Mouse (Mus musculus) spleen, adult 18-20 months (tissue): ENCODE measurements around the gene Hdac9.

ENCODE experiments used
- DNase-seq, 2 experiments: peaks; one replicate each; pipeline ENCODE4 v3.0.0; 2022; ENCODE audit warnings: mixed read lengths in 2 of 2

The Hdac9 gene

DNA sequence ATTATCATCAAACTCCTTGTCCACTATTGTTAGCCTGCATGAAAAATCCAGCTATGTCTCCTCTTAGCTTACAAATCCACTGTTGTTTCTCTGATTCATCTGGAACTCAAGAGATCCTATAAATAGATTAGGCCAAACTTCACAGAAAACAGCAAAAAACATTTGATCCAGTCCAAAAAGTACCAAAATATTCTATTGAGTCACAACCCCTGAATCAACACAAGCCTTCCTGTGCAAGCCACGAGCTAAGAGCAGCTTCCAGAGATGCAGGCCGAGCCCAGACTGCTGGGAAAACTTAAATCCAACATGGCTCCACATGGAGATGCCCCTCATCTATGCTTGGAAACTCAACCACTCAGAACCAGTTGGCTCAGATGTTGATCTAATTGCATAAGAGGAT is 113.2 kb downstream of the Hdac9 start:
- DNase-seq, result no peak

GRCm38 (mm10) chr12:34802308-34802707 is 114.6 kb downstream of the Hdac9 start:
- DNase-seq, result no peak

DNA sequence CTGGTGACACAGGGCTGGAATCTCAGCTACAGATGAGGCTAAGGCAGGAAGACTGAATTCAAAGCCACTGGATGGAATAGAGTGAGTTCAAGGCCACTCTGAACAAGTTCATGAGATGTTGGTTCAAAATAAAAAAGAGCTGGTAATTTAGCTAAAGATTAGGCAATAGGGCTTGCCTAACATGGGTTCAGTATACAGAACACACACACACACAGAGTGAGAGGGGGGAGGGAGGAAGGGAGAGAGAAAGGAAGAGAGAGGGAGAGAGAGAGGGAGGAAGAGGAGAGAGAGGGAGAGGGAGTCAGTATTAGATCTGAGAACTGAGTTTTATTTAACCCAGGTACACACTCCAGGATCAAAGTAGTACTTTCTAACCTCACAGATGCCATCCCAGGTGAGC is 115.1 kb downstream of the Hdac9 start:
- no peak for DNase-seq

DNA sequence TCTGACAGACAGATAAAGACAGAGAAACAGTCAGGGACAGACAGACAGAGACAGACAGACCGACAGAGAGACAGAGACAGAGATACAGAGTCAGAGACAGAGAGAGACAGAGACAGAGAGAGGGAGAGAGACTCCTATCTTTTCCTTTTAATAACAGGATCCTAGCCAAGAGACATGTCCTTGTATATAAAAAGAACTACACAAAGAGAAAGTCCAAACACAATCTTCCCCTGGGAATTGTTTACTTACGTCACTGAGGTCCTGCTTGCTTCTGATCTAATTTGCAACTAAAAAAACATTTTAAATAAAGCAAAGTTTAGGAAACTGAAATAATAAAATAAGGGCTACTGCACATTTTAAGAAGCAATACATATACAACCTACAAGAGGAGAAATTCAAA is 119.5 kb downstream of the Hdac9 start:
- no peak for DNase-seq

DNA sequence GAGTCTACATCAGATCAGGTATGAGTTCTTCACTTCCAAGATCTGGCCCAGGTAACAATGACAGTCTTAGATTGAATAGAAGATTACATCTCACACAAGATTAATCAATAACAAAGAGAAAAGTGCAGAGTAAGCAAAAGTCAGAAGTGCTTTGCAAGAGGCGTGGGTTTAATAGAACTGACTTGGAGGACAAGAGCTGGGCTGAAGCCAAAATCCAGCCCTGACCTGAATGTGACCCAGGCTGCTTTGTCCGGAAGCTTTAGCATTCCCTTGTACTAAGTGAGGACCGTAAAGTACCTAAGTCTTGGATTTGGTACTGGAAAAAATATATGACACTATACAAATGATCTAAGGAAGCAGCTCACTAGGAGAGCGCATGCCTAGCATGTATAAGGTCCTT is 121.4 kb downstream of the Hdac9 start:
- no peak for DNase-seq

DNA sequence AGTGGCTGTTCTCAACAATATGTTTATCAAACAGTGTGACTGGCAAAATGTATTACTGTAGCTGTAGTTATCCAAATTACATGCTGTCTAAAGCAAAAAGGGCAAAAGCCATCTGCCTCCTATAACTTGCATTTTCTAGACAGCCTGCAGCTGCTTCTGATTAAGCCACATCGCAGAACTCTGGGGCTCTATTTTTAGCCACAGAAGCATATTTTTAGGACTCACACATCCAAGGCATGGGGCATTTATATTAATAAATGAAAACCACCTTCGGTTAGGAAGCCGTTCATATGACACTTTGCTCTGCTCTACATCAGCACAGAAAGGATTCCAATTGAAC is 124.8 kb downstream of the Hdac9 start:
- DNase-seq, result no peak

- no peak for DNase-seq
Measured at GRCm38 (mm10) chr12:34791213-34792112, 125.4 kb downstream of the Hdac9 start.

GRCm38 (mm10) chr12:34789031-34789982 is 127.6 kb downstream of the Hdac9 start:
- DNase-seq, result no peak

DNA sequence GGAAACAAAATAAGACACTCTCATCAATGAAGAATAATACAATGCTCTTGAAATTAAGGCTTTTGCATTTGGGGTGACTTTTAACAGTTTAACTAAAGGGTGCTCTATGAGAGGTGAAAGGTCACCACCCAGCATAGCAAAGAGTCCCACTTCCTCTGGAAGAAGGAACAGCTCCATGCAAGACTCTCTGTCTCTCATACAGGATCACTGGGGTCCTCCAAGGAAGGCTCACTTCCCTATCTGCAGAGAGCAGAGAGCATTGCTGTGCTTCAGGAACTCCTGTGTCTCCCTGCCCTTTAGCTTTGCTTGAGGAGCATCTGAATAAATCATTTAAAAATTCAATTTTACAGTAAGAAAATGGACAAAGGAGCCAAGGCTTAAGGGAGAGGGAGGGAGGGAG is 129.5 kb downstream of the Hdac9 start:
- DNase-seq, result no peak

- DNase-seq, result peak; percentile 27 to 46
Measured at GRCm38 (mm10) chr12:34783574-34783973, 133.3 kb downstream of the Hdac9 start.

- no peak for DNase-seq
Measured at GRCm38 (mm10) chr12:34779368-34779957, 137.4 kb downstream of the Hdac9 start.

DNA sequence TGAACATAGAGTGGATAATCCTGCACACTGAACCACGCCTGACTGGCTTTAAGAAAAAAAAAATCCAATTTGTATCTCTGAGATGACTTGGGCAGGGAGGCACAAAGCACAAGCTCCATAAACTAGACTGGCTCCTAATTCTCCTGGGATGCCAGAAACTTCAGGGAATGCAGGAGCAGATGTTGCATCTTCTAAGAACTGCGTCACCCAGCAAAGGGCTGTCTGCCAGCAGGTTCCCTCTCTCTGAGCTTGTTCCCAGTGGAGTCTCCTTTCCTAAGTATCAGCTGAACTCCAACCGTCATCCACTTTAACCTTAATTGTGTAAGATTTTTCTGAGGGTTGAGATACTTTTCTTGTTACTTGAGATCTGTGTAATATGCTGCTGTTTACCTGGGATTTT is 140.7 kb downstream of the Hdac9 start:
- DNase-seq, result no peak

DNA sequence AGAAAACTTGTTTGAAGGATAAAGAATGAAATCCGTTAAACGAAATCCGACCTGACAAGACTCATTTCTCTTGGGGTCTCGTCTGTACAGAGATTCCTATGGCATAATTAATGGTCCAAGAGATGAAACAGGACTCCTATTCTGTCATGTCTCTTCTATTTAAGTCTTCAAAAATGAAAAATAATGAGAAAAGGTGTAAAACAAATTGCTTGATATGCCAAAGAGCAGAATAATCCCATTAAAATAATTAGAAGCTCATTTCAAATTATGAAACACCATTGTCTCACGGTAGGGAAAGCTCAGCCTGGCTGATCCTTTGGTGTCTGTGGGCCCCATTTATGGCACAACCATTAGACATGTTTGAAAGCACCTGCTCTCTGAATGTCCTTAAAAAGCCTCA is 142.8 kb downstream of the Hdac9 start:
- no peak for DNase-seq

DNA sequence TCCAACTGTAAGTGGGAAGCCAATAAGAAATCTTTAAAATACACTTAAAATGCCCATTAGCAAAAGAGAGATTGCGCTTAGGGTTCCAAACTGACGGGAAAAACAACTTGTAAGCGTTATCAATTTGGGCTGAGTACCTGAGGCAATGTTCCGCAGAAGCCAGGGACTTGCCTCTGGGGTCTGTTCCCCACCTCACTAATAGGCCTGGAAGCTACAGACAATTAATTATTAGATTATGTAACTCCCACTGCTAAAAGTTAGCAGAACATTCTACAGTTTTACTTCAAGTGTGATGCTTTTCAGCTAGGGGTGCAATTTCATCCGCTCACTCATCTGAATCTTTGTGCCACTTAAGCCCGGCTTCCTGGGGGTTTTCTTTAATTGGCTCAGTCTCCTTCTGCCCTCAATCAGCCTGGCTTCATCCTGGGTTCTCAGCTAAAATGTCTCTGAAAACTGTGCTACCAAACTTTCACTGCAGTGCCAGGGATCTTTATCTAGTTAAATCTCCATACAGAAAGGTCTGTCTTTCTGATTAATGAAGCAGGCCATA is 149.6 kb downstream of the Hdac9 start:
- no peak for DNase-seq

GRCm38 (mm10) chr12:34747266-34747665 is 169.6 kb downstream of the Hdac9 start:
- DNase-seq, result no peak

DNA sequence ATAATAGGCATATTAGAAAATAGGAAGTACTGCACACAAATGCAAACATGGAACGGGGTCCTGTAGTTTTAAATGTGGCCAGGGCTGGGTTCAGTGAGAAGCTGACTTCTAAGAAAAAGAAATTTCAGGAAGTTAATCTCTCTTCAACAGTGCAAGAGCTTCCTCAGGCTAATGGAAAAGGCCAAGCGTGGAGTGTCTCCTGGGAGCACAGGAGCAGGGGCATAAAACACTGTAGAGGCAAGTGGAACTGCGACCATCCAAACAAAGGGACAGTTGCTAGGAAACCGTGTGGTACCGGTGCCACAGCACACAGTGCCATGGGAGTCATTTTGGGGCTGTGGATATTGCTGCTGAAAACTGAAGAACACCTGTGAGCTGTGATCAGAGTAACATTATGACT is 191.7 kb downstream of the Hdac9 start:
- no peak for DNase-seq

DNA sequence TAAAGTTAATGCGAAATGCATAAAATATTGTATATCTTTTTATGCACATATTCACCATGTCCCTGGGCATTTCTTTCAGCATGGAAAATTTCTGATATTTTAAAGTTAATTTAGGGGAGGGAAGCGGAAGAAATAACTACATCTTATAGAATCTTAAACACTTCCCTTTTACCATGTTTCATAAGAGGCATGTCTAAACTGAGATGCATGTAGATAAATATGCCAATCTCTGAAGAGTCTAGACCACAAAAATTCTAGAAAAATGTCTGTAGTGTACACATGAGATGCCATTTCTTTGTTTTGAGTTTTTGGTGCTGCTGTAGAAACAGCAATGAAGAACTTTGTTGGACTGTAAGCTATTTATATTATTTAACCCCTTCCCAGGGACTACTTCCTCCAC is 192.6 kb downstream of the Hdac9 start:
- no peak for DNase-seq

GRCm38 (mm10) chr12:34722831-34723490 is 193.9 kb downstream of the Hdac9 start:
- DNase-seq, result peak in 1 of 2 experiments; percentile 10

- DNase-seq, result no peak
Measured at GRCm38 (mm10) chr12:34720906-34721305, 196.0 kb downstream of the Hdac9 start.

DNA sequence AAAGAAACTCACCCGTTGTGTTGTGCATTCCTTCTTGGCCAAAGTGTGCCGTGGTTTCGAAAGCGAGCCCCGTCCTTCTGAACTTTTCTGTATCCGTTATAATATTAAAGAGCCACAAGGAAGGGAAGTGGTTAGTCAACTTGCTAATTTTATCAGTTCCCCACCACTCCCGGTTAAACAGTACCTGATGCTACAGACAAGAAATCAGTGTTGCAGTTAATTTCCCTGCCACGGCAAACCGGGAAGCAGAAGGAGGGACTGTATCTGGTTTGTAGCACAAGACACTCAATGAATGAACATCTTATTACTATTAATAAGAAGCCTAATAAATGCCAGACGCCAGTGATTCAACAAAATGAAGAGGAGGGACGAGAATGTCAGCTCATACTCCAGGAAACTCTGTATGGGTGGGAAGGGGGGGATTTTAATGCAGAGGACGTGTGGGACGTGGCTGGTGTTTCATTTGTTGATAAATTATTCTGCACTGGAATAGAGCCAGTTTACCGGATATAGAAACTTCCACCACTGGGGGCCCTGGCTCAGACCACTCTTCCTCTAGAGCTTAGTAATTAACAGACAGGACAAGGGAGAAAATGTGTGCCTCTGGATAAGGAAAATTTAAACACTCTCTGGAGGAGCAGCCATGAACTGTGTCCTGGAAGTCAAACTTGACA is 202.5 kb downstream of the Hdac9 start:
- DNase-seq, result peak in 1 of 2 experiments; percentile 9

DNA sequence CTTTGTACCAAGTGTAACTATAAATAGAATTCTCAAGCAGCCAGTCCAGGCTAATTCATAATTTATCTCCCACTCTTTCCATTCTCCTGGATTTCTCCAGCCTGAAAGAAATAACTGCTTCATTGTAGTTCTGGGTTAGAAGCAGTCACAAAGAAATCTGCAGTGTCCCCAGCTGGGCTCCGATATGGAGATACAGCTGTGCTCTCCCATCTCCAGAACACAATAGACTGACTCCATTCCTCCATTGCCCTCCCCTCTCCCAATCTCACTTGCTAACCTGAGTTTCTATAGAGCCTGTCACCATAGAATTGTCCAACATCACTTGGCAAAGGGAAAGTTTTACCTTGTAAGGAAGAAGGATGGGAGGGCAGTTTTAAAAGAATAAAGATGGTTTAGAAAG is 218.9 kb downstream of the Hdac9 start:
- no peak for DNase-seq

DNA sequence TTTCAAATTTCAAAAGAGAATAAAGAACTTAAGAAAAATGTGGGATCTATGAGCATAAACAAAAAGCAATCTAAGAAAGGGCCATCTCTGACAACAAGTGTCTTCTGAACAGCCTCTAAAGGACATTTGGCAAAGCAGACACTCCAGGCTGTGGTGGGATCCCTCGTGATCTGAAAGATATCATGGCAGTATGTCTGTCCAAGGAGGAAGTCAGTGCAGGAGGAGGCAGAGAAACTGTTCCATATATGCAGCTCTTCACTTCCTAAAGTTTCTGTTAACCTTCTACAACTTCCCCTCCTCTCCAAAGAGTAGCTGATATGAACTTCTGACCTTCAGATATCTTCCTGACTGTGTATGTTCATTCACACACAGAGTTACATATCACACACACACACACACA is 220.2 kb downstream of the Hdac9 start:
- no peak for DNase-seq
